Mouse (Mus musculus): ENCODE results near the gene Mecr.

Mecr gene

GRCm38 (mm10) chr4:131890692-131891091 is 47.4 kb downstream of the Mecr start:
- DNase-seq (ENCODE audit: low spot score): no peak

- DNase-seq (ENCODE audit: low spot score): no peak
These were observed 53.8 kb downstream of the Mecr start for GRCm38 (mm10) chr4:131897109-131897508.

GRCm38 (mm10) chr4:131897787-131898186 is 54.5 kb downstream of the Mecr start:
- no peak for DNase-seq (ENCODE audit: low spot score)

GRCm38 (mm10) chr4:131898503-131899179 is 55.4 kb downstream of the Mecr start:
- DNase-seq (ENCODE audit: low spot score): no peak

- DNase-seq (ENCODE audit: low spot score): no peak
These were observed 55.9 kb downstream of the Mecr start for GRCm38 (mm10) chr4:131899180-131899554.

- no peak for DNase-seq (ENCODE audit: low spot score)
These were observed 57.8 kb downstream of the Mecr start for GRCm38 (mm10) chr4:131901090-131901489.

- DNase-seq (ENCODE audit: low spot score): peak; percentile 39
These were observed 61.2 kb downstream of the Mecr start for GRCm38 (mm10) chr4:131904478-131904877.

- DNase-seq (ENCODE audit: low spot score): no peak
These were observed 63.2 kb downstream of the Mecr start for GRCm38 (mm10) chr4:131906423-131906822.

GRCm38 (mm10) chr4:131907912-131908311 is 64.6 kb downstream of the Mecr start:
- DNase-seq (ENCODE audit: low spot score): no peak

- DNase-seq (ENCODE audit: low spot score): no peak
These were observed 67.1 kb downstream of the Mecr start for GRCm38 (mm10) chr4:131910237-131910994.

- no peak for DNase-seq (ENCODE audit: low spot score)
These were observed 68.3 kb downstream of the Mecr start for GRCm38 (mm10) chr4:131911521-131911920.

- DNase-seq (ENCODE audit: low spot score): no peak
These were observed 70.3 kb downstream of the Mecr start for GRCm38 (mm10) chr4:131913526-131913925.

GRCm38 (mm10) chr4:131914046-131914643 is 70.9 kb downstream of the Mecr start:
- no peak for DNase-seq (ENCODE audit: low spot score)

- no peak for DNase-seq (ENCODE audit: low spot score)
These were observed 71.7 kb downstream of the Mecr start for GRCm38 (mm10) chr4:131914891-131915469.

GRCm38 (mm10) chr4:131915821-131916328 is 72.6 kb downstream of the Mecr start:
- DNase-seq (ENCODE audit: low spot score): no peak

- peak; percentile 74 for DNase-seq (ENCODE audit: low spot score)
These were observed 73.2 kb downstream of the Mecr start for GRCm38 (mm10) chr4:131916425-131916824.

- no peak for DNase-seq (ENCODE audit: low spot score)
These were observed 73.8 kb downstream of the Mecr start for GRCm38 (mm10) chr4:131917010-131917555.

Data from layer of hippocampus, adult 11-12 months (tissue).